In genomic region chr15:98608058-98608783, GRCm38 (mm10) we compare ENCODE assay signal across 8 mouse cellular contexts. TPM values are rescaled to one million over a fixed set of nuclear protein-coding genes. Genes with fewer than 3 reads are reported as not detected.
DNase-seq lines count a peak whose midpoint lies in the region; ATAC-seq lines count a peak whose summit lies in the region.

No protein-coding gene starts in this region.

- H3K27me3 ChIP-seq in forebrain, embryonic 16.5 days (replicated peaks; ENCODE audit: control insufficient read depth, insufficient read depth, low read length), result no peaks in the 10 kb centered on the region
- no peaks in the 10 kb centered on the region for H3K27me3 ChIP-seq in kidney, embryonic 16.5 days (ENCODE audit: insufficient read depth, low read length)
- H3K27me3 ChIP-seq in neural tube, embryonic 14.5 days (ENCODE audit: control insufficient read depth, insufficient read depth, low read length), result no peaks in the 10 kb centered on the region

- no peak overlapping the region for H3K27ac ChIP-seq in forebrain, embryonic 16.5 days (ENCODE audit: low read length)
- H3K27ac ChIP-seq in kidney, embryonic 16.5 days (ENCODE audit: low read length), result peak overlapping the region; percentile 97
- H3K27ac ChIP-seq in neural tube, embryonic 14.5 days (ENCODE audit: low read depth, low read length), result no peak overlapping the region

- peak overlapping the region; percentile 93 for H3K4me3 ChIP-seq in forebrain, embryonic 16.5 days (replicated peaks; ENCODE audit: low read length)
- peak overlapping the region; percentile 79 for H3K4me3 ChIP-seq in kidney, embryonic 16.5 days (ENCODE audit: low read length)
- H3K4me3 ChIP-seq in neural tube, embryonic 14.5 days (ENCODE audit: low read depth, low read length), result peak overlapping the region; percentile 68

- H3K4me1 ChIP-seq in forebrain, embryonic 16.5 days (replicated peaks; ENCODE audit: control insufficient read depth, insufficient read depth, low read length), result peaks cover 24% of the 10 kb centered on the region
- peaks cover 58% of the 10 kb centered on the region for H3K4me1 ChIP-seq in kidney, embryonic 16.5 days (ENCODE audit: insufficient read depth, low read length)
- peaks cover 21% of the 10 kb centered on the region for H3K4me1 ChIP-seq in neural tube, embryonic 14.5 days (ENCODE audit: control insufficient read depth, insufficient read depth, low read length)

- H3K4me2 ChIP-seq in forebrain, embryonic 16.5 days (ENCODE audit: low read length), result peak overlapping the region; percentile 81
- peak overlapping the region; percentile 88 for H3K4me2 ChIP-seq in kidney, embryonic 16.5 days (replicated peaks; ENCODE audit: low read depth, low read length)
- peak overlapping the region; percentile 83 for H3K4me2 ChIP-seq in neural tube, embryonic 14.5 days (ENCODE audit: low read depth, low read length)

- peaks cover 6% of the 10 kb centered on the region; the same call in 1 of the 2 replicates for H3K36me3 ChIP-seq in forebrain, embryonic 16.5 days (ENCODE audit: control insufficient read depth, insufficient read depth)
- peaks cover 12% of the 10 kb centered on the region for H3K36me3 ChIP-seq in kidney, embryonic 16.5 days (ENCODE audit: insufficient read depth, low read length)
- H3K36me3 ChIP-seq in neural tube, embryonic 14.5 days (ENCODE audit: control insufficient read depth, insufficient read depth, low read length), result peaks cover 13% of the 10 kb centered on the region

- WGBS in forebrain, embryonic 16.5 days, result 11% methylated on average over 9 of the region's 10 CpGs
- WGBS in kidney, embryonic 16.5 days, result 11% methylated on average over 7 of the region's 10 CpGs
- 17% methylated on average over 7 of the region's 10 CpGs for WGBS in neural tube, embryonic 14.5 days

- DNase-seq in adrenal gland, adult 2 months, result peak; percentile 42
- DNase-seq in adrenal gland, postnatal 25 days, result no peak
- DNase-seq in 3T3-L1 (ENCODE audit: low read depth, low spot score), result peak; percentile 75
- DNase-seq in layer of hippocampus, adult 9-11 months, result no peak
- no peak for DNase-seq in layer of hippocampus, postnatal 10 days (ENCODE audit: low spot score in 2 of 2)

- ATAC-seq in forebrain, embryonic 16.5 days, result no peak; the same call in 1 of the 2 replicates
- ATAC-seq in kidney, embryonic 16.5 days (ENCODE audit: low FRiP score, low TSS enrichment), result no peak
- ATAC-seq in neural tube, embryonic 14.5 days (ENCODE audit: low read depth), result no peak

- H3K9me3 ChIP-seq in forebrain, embryonic 16.5 days (ENCODE audit: control insufficient read depth, low read length), result no peaks in the 10 kb centered on the region
- no peaks in the 10 kb centered on the region for H3K9me3 ChIP-seq in kidney, embryonic 16.5 days (ENCODE audit: low read length)
- H3K9me3 ChIP-seq in neural tube, embryonic 14.5 days (ENCODE audit: control insufficient read depth, low read length), result no peaks in the 10 kb centered on the region

- peak overlapping the region; percentile 95 for H3K9ac ChIP-seq in forebrain, embryonic 16.5 days (replicated peaks; ENCODE audit: low read depth, low read length)
- peak overlapping the region; percentile 92 for H3K9ac ChIP-seq in kidney, embryonic 16.5 days (replicated peaks; ENCODE audit: low read length)
- H3K9ac ChIP-seq in neural tube, embryonic 14.5 days (replicated peaks; ENCODE audit: low read depth, low read length), result peak overlapping the region; percentile 88

RNA-seq across cellular contexts. Expression of gene Adcy6, which starts 1.7 kb away (rescaled TPM):
- total RNA-seq in adrenal gland, adult 2 months (2021), result 10 to 100 TPM; 35.5 to 67.1 TPM
- polyA plus RNA-seq in adrenal gland, adult 2 months (2012; rRNA removed), result 44.6 and 49.2 TPM in 2 replicates
- total RNA-seq in adrenal gland, postnatal 25 days (2021), result 42.7 and 48.9 TPM in 2 replicates
- 11.2 and 16.1 TPM in 2 replicates for polyA plus RNA-seq in forebrain, embryonic 16.5 days (2015; fragmentation: Nextera tagmentation; extraction: Ambion mirVana)
- polyA plus RNA-seq in kidney, embryonic 16.5 days (2015; fragmentation: Nextera tagmentation; extraction: Ambion mirVana), result 24.4 and 26.0 TPM in 2 replicates
- polyA plus RNA-seq in neural tube, embryonic 14.5 days (2014; fragmentation: Nextera tagmentation; extraction: Ambion mirVana), result 10.2 and 11.6 TPM in 2 replicates
- 10 to 100 TPM; 41.4 to 44.6 TPM for total RNA-seq in layer of hippocampus, postnatal 10 days (2021)

RNA-seq across cellular contexts. Expression of gene Cacnb3, which starts 22.4 kb away (rescaled TPM):
- 10 to 100 TPM; 12.8 to 17.7 TPM for total RNA-seq in adrenal gland, adult 2 months (2021)
- polyA plus RNA-seq in adrenal gland, adult 2 months (2012; rRNA removed), result 25.9 and 31.1 TPM in 2 replicates
- total RNA-seq in adrenal gland, postnatal 25 days (2021), result 12.6 and 14.3 TPM in 2 replicates
- 138 and 168 TPM in 2 replicates for polyA plus RNA-seq in forebrain, embryonic 16.5 days (2015; fragmentation: Nextera tagmentation; extraction: Ambion mirVana)
- polyA plus RNA-seq in kidney, embryonic 16.5 days (2015; fragmentation: Nextera tagmentation; extraction: Ambion mirVana), result 34.4 and 34.9 TPM in 2 replicates
- polyA plus RNA-seq in neural tube, embryonic 14.5 days (2014; fragmentation: Nextera tagmentation; extraction: Ambion mirVana), result 84.9 and 101 TPM in 2 replicates
- total RNA-seq in layer of hippocampus, postnatal 10 days (2021), result 100 to 1,000 TPM; 139 to 147 TPM

RNA-seq across cellular contexts. Expression of gene 4930415O20Rik, which starts 37.4 kb away (rescaled TPM):
- under 1 TPM; 0.58 to 0.59 TPM for total RNA-seq in adrenal gland, adult 2 months (2021)
- 0.22 TPM in 1 of 2 replicates, not detected in the other for polyA plus RNA-seq in adrenal gland, adult 2 months (2012; rRNA removed)
- not detected in 2 replicates for total RNA-seq in adrenal gland, postnatal 25 days (2021)
- polyA plus RNA-seq in forebrain, embryonic 16.5 days (2015; fragmentation: Nextera tagmentation; extraction: Ambion mirVana), result 0.56 TPM in 1 of 2 replicates, not detected in the other
- polyA plus RNA-seq in kidney, embryonic 16.5 days (2015; fragmentation: Nextera tagmentation; extraction: Ambion mirVana), result 0.41 and 0.69 TPM in 2 replicates
- polyA plus RNA-seq in neural tube, embryonic 14.5 days (2014; fragmentation: Nextera tagmentation; extraction: Ambion mirVana), result 0.40 TPM in 1 of 2 replicates, not detected in the other
- total RNA-seq in layer of hippocampus, postnatal 10 days (2021), result not detected

RNA-seq across cellular contexts. Expression of gene Ccnt1, which starts 37.5 kb away (rescaled TPM):
- total RNA-seq in adrenal gland, adult 2 months (2021), result 10 to 100 TPM; 42.2 to 66.4 TPM
- polyA plus RNA-seq in adrenal gland, adult 2 months (2012; rRNA removed), result 3.9 and 5.8 TPM in 2 replicates
- total RNA-seq in adrenal gland, postnatal 25 days (2021), result 52.2 and 55.9 TPM in 2 replicates
- 74.5 and 78.4 TPM in 2 replicates for polyA plus RNA-seq in forebrain, embryonic 16.5 days (2015; fragmentation: Nextera tagmentation; extraction: Ambion mirVana)
- polyA plus RNA-seq in kidney, embryonic 16.5 days (2015; fragmentation: Nextera tagmentation; extraction: Ambion mirVana), result 64.4 and 76.4 TPM in 2 replicates
- 70.7 and 72.0 TPM in 2 replicates for polyA plus RNA-seq in neural tube, embryonic 14.5 days (2014; fragmentation: Nextera tagmentation; extraction: Ambion mirVana)
- 10 to 100 TPM; 36.0 to 51.6 TPM for total RNA-seq in layer of hippocampus, postnatal 10 days (2021)

RNA-seq across cellular contexts. Expression of gene Ddx23, which starts 54.5 kb away (rescaled TPM):
- 10 to 100 TPM; 65.5 to 84.6 TPM for total RNA-seq in adrenal gland, adult 2 months (2021)
- polyA plus RNA-seq in adrenal gland, adult 2 months (2012; rRNA removed), result 25.6 and 27.7 TPM in 2 replicates
- 76.1 and 88.7 TPM in 2 replicates for total RNA-seq in adrenal gland, postnatal 25 days (2021)
- polyA plus RNA-seq in forebrain, embryonic 16.5 days (2015; fragmentation: Nextera tagmentation; extraction: Ambion mirVana), result 17.6 and 25.5 TPM in 2 replicates
- polyA plus RNA-seq in kidney, embryonic 16.5 days (2015; fragmentation: Nextera tagmentation; extraction: Ambion mirVana), result 19.0 and 27.1 TPM in 2 replicates
- 17.9 and 24.9 TPM in 2 replicates for polyA plus RNA-seq in neural tube, embryonic 14.5 days (2014; fragmentation: Nextera tagmentation; extraction: Ambion mirVana)
- 10 to 100 TPM; 78.3 to 81.4 TPM for total RNA-seq in layer of hippocampus, postnatal 10 days (2021)

Comparison
In these comparisons a context has a peak if more than half of its experiments do, and no peak if none do; other contexts are left out.
1. DNase-seq: peak in adrenal gland, adult 2 months (single experiment) and 3T3-L1 (single experiment); none in adrenal gland, postnatal 25 days (single experiment), layer of hippocampus, adult 9-11 months (single experiment) and layer of hippocampus, postnatal 10 days (0 of 2).
2. Peak in every context shown above with its lines, with median percentiles within 50 percentile points of each other: H3K4me2 ChIP-seq, H3K4me3 ChIP-seq and H3K9ac ChIP-seq.